Mouse (Mus musculus): ENCODE data around the gene Vmn2r111. TPM values are rescaled to one million over a fixed set of nuclear protein-coding genes. Genes with fewer than 3 reads are reported as not detected.
"Not testable (repeated sequence)": the region's sequence is repeated elsewhere in the genome, so short reads cannot be mapped to it uniquely, and the experiment has no call there.

The Vmn2r111 gene
- polyA plus RNA-seq (2015; fragmentation: Nextera tagmentation; extraction: Ambion mirVana): not detected in 2 replicates

- H3K9me3 ChIP-seq (replicated peaks; ENCODE audit: control insufficient read depth, low read length); H3K36me3 ChIP-seq (ENCODE audit: control insufficient read depth, insufficient read depth); ATAC-seq (ENCODE audit: low read depth); H3K4me1 ChIP-seq (ENCODE audit: control insufficient read depth, low read depth, low read length); H3K9ac ChIP-seq (ENCODE audit: low read depth, low read length); H3K27me3 ChIP-seq (ENCODE audit: control insufficient read depth, insufficient read depth, low read depth, low read length); H3K27ac ChIP-seq (ENCODE audit: low read length); H3K4me3 ChIP-seq (ENCODE audit: low read depth, low read length); H3K4me2 ChIP-seq (ENCODE audit: low read depth, low read length): not testable (repeated sequence)
- 47% methylated on average over 1 of the region's 1 CpGs for WGBS (ENCODE audit: insufficient replicate concordance)
These were observed at the start of gene Vmn2r111 for GRCm38 (mm10) chr17:22573382-22573781. Gene Vmn2r111 (minus strand): TSS chr17:22573482.

GRCm38 (mm10) chr17:22600651-22601050 lies 27.4 kb upstream of the Vmn2r111 start, which contains the start of gene Vmn2r112:
Gene Vmn2r112 (plus strand): TSS chr17:22600951.
- not testable (repeated sequence) for H3K4me2 ChIP-seq (ENCODE audit: low read depth, low read length); H3K9ac ChIP-seq (ENCODE audit: low read depth, low read length); H3K27ac ChIP-seq (ENCODE audit: low read length); H3K27me3 ChIP-seq (ENCODE audit: control insufficient read depth, insufficient read depth, low read depth, low read length); ATAC-seq (ENCODE audit: low read depth); H3K4me1 ChIP-seq (ENCODE audit: control insufficient read depth, low read depth, low read length); H3K4me3 ChIP-seq (ENCODE audit: low read depth, low read length); H3K36me3 ChIP-seq (ENCODE audit: control insufficient read depth, insufficient read depth); H3K9me3 ChIP-seq (replicated peaks; ENCODE audit: control insufficient read depth, low read length)

GRCm38 (mm10) chr17:22520467-22520866 lies 52.8 kb downstream of the Vmn2r111 start:
- not testable (repeated sequence) for H3K36me3 ChIP-seq (ENCODE audit: control insufficient read depth, insufficient read depth); H3K4me3 ChIP-seq (ENCODE audit: low read depth, low read length); H3K27me3 ChIP-seq (ENCODE audit: control insufficient read depth, insufficient read depth, low read depth, low read length); H3K9ac ChIP-seq (ENCODE audit: low read depth, low read length); H3K4me2 ChIP-seq (ENCODE audit: low read depth, low read length); H3K9me3 ChIP-seq (replicated peaks; ENCODE audit: control insufficient read depth, low read length); H3K4me1 ChIP-seq (ENCODE audit: control insufficient read depth, low read depth, low read length); ATAC-seq (ENCODE audit: low read depth); H3K27ac ChIP-seq (ENCODE audit: low read length)
- WGBS (ENCODE audit: insufficient replicate concordance): 70% methylated on average over 7 of the region's 7 CpGs

GRCm38 (mm10) chr17:22520037-22520436 lies 53.2 kb downstream of the Vmn2r111 start:
- WGBS (ENCODE audit: insufficient replicate concordance): 44% methylated on average over 3 of the region's 3 CpGs
- not testable (repeated sequence) for H3K4me2 ChIP-seq (ENCODE audit: low read depth, low read length); H3K36me3 ChIP-seq (ENCODE audit: control insufficient read depth, insufficient read depth); H3K9me3 ChIP-seq (replicated peaks; ENCODE audit: control insufficient read depth, low read length); ATAC-seq (ENCODE audit: low read depth); H3K4me1 ChIP-seq (ENCODE audit: control insufficient read depth, low read depth, low read length); H3K27ac ChIP-seq (ENCODE audit: low read length); H3K27me3 ChIP-seq (ENCODE audit: control insufficient read depth, insufficient read depth, low read depth, low read length); H3K9ac ChIP-seq (ENCODE audit: low read depth, low read length); H3K4me3 ChIP-seq (ENCODE audit: low read depth, low read length)

- Histone ChIP-seq H3K9ac (ENCODE audit: low read depth, low read length) (no peak overlapping the region), H3K27ac (ENCODE audit: low read length) (no peak overlapping the region), H3K4me1 (ENCODE audit: control insufficient read depth, low read depth, low read length) (no peaks in the 10 kb centered on the region), H3K27me3 (ENCODE audit: control insufficient read depth, insufficient read depth, low read depth, low read length) (no peaks in the 10 kb centered on the region), H3K9me3 (replicated peaks; ENCODE audit: control insufficient read depth, low read length) (no peaks in the 10 kb centered on the region), H3K4me3 (ENCODE audit: low read depth, low read length) (no peak overlapping the region), H3K4me2 (ENCODE audit: low read depth, low read length) (no peak overlapping the region), H3K36me3 (ENCODE audit: control insufficient read depth, insufficient read depth) (no peaks in the 10 kb centered on the region)
- WGBS (ENCODE audit: insufficient replicate concordance): 48% methylated on average over 4 of the region's 4 CpGs
- ATAC-seq (ENCODE audit: low read depth): no peak
These were observed 76.2 kb downstream of the Vmn2r111 start for GRCm38 (mm10) chr17:22497120-22497519.

Other genes with a start within 250 kb of the Vmn2r111 start
- gene Zfp944, start 212.1 kb downstream of the Vmn2r111 start, polyA plus RNA-seq (2015; fragmentation: Nextera tagmentation; extraction: Ambion mirVana): 5.1 and 5.5 TPM in 2 replicates
- 4.4 and 4.6 TPM in 2 replicates for gene Zfp758, start 212.0 kb downstream of the Vmn2r111 start, polyA plus RNA-seq (2015; fragmentation: Nextera tagmentation; extraction: Ambion mirVana)
- 2.5 TPM in 2 replicates for gene Zfp946, start 149.3 kb downstream of the Vmn2r111 start, polyA plus RNA-seq (2015; fragmentation: Nextera tagmentation; extraction: Ambion mirVana)
- gene Vmn2r112, start 27.5 kb upstream of the Vmn2r111 start, polyA plus RNA-seq (2015; fragmentation: Nextera tagmentation; extraction: Ambion mirVana): not detected in 2 replicates

Data from liver, embryonic 16.5 days (tissue).